Mouse (Mus musculus): ENCODE data around the gene Vmn1r152. TPM values are rescaled to one million over a fixed set of nuclear protein-coding genes. Genes with fewer than 3 reads are reported as not detected.
"Not testable (repeated sequence)": the region's sequence is repeated elsewhere in the genome, so short reads cannot be mapped to it uniquely, and the experiment has no call there.

Gene Vmn1r152
- polyA plus RNA-seq (2012; rRNA removed), result not detected in 2 replicates

GRCm38 (mm10) chr7:22522667-22523066 is at the start of gene Vmn1r152:
Gene Vmn1r152 (plus strand): TSS chr7:22522967.
- not testable (repeated sequence) for H3K36me3 ChIP-seq (ENCODE audit: control insufficient read depth, insufficient read depth, low read length); H3K27ac ChIP-seq (ENCODE audit: control insufficient read depth, insufficient read depth, low read length); DNase-seq; H3K4me1 ChIP-seq (replicated peaks; ENCODE audit: control insufficient read depth, insufficient read depth, low read length); H3K4me3 ChIP-seq (ENCODE audit: control insufficient read depth, insufficient read depth, low read length); H3K27me3 ChIP-seq (ENCODE audit: control insufficient read depth, insufficient read depth, low read length)
- WGBS, result no CpG with 5 or more reads among the region's 3 CpGs

GRCm38 (mm10) chr7:22499578-22499977 is 23.2 kb upstream of the Vmn1r152 start, which contains the start of gene Vmn1r151:
Gene Vmn1r151 (minus strand): TSS chr7:22499678.
- H3K27me3 ChIP-seq (ENCODE audit: control insufficient read depth, insufficient read depth, low read length); H3K27ac ChIP-seq (ENCODE audit: control insufficient read depth, insufficient read depth, low read length); H3K4me3 ChIP-seq (ENCODE audit: control insufficient read depth, insufficient read depth, low read length); DNase-seq; H3K36me3 ChIP-seq (ENCODE audit: control insufficient read depth, insufficient read depth, low read length); H3K4me1 ChIP-seq (replicated peaks; ENCODE audit: control insufficient read depth, insufficient read depth, low read length): not testable (repeated sequence)
- WGBS, result 60% methylated on average over 2 of the region's 3 CpGs

GRCm38 (mm10) chr7:22534787-22535186 is 12.0 kb downstream of the Vmn1r152 start, which contains the start of gene Gm8677:
Gene Gm8677 (minus strand): TSS chr7:22534887.
- H3K4me3 ChIP-seq (ENCODE audit: control insufficient read depth, insufficient read depth, low read length); H3K36me3 ChIP-seq (ENCODE audit: control insufficient read depth, insufficient read depth, low read length); H3K27me3 ChIP-seq (ENCODE audit: control insufficient read depth, insufficient read depth, low read length); H3K4me1 ChIP-seq (replicated peaks; ENCODE audit: control insufficient read depth, insufficient read depth, low read length); DNase-seq; H3K27ac ChIP-seq (ENCODE audit: control insufficient read depth, insufficient read depth, low read length): not testable (repeated sequence)
- no CpG with 5 or more reads among the region's 1 CpGs for WGBS

- H3K27me3 ChIP-seq (ENCODE audit: control insufficient read depth, insufficient read depth, low read length); H3K4me3 ChIP-seq (ENCODE audit: control insufficient read depth, insufficient read depth, low read length); H3K27ac ChIP-seq (ENCODE audit: control insufficient read depth, insufficient read depth, low read length); DNase-seq; H3K36me3 ChIP-seq (ENCODE audit: control insufficient read depth, insufficient read depth, low read length); H3K4me1 ChIP-seq (replicated peaks; ENCODE audit: control insufficient read depth, insufficient read depth, low read length): not testable (repeated sequence)
- WGBS, result no CpG with 5 or more reads among the region's 3 CpGs
Measured at GRCm38 (mm10) chr7:22565243-22565642, 42.5 kb downstream of the Vmn1r152 start, which contains the start of gene Gm4201. Gene Gm4201 (minus strand): TSS chr7:22565343.

Other genes starting within 250 kb of the Vmn1r152 start
- gene Gm4187, start 193.2 kb upstream of the Vmn1r152 start, polyA plus RNA-seq (2012; rRNA removed), result not detected in 2 replicates
- not detected in 2 replicates for gene Gm8660, start 151.9 kb upstream of the Vmn1r152 start, polyA plus RNA-seq (2012; rRNA removed)
- not detected in 2 replicates for gene Vmn1r148, start 109.4 kb upstream of the Vmn1r152 start, polyA plus RNA-seq (2012; rRNA removed)
- gene Vmn1r149, start 84.7 kb upstream of the Vmn1r152 start, polyA plus RNA-seq (2012; rRNA removed), result not detected in 2 replicates
- gene Gm10665, start 58.9 kb upstream of the Vmn1r152 start, polyA plus RNA-seq (2012; rRNA removed), result not detected in 2 replicates
- not detected in 2 replicates for gene Vmn1r151, start 23.3 kb upstream of the Vmn1r152 start, polyA plus RNA-seq (2012; rRNA removed)
- gene Gm8677, start 11.9 kb downstream of the Vmn1r152 start, polyA plus RNA-seq (2012; rRNA removed), result not detected in 2 replicates
- not detected in 2 replicates for gene Gm4201, start 42.4 kb downstream of the Vmn1r152 start, polyA plus RNA-seq (2012; rRNA removed)
- not detected in 2 replicates for gene Gm4565, start 65.2 kb downstream of the Vmn1r152 start, polyA plus RNA-seq (2012; rRNA removed)
- gene Vmn1r155, start 135.1 kb downstream of the Vmn1r152 start, polyA plus RNA-seq (2012; rRNA removed), result not detected in 2 replicates
- gene Gm8693, start 169.3 kb downstream of the Vmn1r152 start, polyA plus RNA-seq (2012; rRNA removed), result not detected in 2 replicates
- gene Gm4567, start 196.7 kb downstream of the Vmn1r152 start, polyA plus RNA-seq (2012; rRNA removed), result not detected in 2 replicates
- gene Vmn1r157, start 238.7 kb downstream of the Vmn1r152 start, polyA plus RNA-seq (2012; rRNA removed), result not detected in 2 replicates